Mouse (Mus musculus): ENCODE measurements around the gene Hcrtr1.

Hcrtr1 gene

DNA sequence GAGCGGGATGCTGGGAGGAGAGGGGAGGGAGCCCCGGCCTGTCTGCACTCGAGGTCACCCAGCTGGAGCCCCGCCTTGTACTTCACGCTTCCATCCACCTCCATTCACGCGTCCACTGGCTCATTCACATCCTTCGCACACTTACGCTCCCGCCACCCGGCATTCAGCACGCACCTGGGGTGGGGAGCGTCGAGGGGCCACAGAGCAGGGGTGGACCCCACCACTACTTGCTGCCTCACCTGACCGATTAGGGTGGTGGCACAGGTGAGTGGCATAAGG lies at the start of gene Hcrtr1:
Gene Hcrtr1, minus strand, starts transcription at position 146 of the 279 bp plus-strand sequence.
- DNase-seq: no peak

DNA sequence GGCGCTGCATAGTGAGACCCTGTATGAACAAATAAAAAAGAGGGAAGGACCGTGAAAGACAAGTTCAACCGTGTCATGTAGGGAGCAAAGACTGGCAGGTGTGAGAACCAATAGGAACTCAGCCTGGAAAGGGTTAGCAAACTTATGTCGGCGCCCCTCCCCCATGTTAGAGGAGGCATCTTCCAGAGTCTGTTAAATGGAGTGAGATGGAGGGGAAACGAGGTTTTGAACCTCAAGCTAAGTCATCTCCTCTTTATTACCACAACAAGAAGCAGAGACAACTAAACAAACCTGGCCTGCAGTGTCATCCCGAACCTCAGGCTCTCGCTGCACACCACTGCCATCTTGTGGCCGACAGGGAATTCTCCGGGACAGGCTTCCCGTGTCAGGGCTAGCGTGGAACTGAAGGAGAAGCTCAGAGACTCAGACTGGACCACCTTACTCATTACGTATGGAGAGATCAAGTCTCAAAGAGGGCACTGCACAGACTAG lies 49.7 kb upstream of the Hcrtr1 start:
- peak; percentile 87 for DNase-seq

DNA sequence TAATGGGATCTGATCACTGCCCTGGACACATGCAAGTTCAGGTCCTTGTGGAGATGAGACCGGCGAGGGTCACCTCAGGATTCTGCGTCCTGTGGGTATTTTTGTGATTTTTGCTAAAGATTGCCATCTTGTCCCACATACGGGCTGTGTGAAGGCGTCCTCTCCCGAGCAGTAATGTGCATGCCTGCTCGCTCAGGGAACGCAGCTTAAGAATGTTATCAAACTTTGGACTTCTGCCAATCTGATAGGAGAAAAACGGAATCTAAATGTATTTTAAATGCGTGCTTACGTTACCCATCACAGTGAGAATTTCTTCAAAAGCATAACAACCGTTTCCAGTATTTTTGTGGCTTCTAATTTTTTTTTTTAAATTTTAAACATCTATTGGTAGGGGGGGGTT lies 47.7 kb upstream of the Hcrtr1 start:
- DNase-seq: no peak

DNA sequence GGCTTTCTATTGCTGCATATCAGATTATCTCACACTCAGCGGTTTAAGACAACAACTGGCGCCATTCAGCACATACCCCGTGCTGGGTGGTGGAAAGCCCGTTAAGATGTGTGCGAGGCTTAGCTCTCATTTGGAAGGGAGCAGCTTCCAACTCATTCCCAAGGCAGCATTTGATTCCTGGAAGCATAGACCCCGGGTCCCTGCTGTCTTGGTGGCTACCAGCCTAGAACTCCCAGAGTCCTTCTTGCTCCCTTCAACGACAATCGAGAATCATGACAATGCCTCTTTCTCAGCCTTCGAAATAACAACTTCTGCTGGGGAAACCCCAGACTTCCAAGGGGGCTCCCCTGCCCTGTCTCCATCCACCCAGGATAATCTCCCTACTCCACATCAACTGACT lies 47.3 kb upstream of the Hcrtr1 start:
- no peak for DNase-seq

DNA sequence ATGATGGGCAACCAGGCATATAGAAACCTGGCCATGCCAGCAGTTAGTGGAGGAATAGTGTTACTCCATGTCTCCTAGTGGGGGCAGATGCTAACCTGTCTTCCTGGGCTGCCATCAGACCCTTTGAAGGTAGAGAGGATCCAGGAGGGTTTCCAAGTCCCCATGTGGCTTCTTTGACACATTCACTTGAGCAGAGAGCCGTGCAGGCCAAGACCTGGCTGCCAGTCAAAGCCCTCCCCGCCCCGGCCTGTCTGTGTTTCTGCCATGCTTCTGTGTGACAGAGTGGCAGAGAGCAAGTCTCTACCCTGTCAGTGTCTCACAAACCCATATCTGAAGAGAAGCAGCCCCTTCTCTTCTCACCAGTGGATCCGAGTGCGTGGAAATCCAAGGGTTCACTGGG lies 44.7 kb upstream of the Hcrtr1 start:
- DNase-seq: no peak

DNA sequence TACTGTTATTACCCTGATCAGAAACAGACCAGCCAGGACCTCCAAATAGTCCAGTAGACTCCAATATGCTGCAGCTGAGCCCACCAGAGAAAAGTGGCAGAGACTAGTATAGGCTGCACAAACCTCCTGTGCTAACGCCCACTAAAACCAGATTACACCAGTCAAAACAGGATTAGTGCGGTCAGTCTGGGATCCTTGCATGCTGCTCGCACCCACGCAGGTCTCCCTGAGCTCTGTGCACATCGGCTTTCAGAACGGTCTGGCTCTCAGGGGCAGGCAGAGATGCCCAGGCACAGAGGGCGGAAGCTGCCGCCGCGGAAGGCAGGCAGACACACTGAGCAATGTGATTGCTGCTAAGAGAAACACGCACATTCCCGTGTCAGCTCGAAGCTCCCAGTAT lies 43.9 kb upstream of the Hcrtr1 start:
- DNase-seq: no peak

DNA sequence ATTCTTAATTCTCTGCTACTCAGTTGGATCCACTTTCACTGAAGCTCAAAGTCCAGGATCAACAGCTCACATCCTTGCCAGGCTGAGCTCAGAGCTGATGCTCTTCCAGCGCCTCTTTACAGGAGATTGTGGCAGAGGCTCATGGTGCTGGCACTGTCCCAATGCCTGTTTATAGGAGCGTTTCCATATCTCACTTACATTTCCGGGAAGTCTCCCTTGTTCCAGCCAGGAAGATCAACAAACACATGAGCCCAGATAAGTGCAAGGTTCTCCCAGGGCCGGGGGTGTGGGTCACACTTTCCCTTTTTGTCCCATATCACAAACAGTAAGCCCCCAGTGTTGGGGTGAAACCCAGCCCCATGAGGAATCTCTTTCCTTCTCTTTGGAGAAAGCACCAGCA lies 42.7 kb upstream of the Hcrtr1 start:
- no peak for DNase-seq

DNA sequence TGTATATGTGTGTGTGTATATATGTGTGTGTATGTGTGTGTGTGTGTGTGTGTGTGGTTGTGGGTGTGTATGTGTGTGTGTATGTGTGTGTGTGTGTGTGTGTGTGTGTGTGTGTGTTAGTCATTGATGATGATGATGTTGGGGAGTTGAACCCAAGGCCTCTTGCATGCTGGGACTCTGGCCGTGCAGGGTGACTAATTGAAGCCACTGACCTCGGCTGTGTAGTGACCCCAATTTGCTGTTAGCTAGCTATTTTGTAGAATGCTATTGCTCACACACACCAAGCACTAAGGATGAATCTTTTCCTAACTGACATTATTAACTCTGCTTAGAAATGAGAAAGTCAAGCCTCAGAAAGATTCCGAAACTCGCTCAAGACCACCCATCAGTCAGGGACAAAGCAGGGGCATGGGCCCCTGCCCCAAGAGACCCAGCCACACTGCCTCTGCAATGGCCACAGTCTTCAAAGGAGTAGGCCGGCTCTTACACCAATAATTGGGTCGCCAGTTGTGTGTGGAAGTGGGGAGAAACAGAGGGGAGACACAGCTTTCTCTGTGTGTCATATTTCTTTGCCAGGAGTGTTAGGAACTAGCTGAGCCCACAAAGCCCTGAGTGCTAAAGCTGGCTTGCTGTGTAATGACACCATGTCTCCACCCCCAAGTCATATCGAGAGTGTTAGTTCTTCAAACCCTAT lies 41.9 kb upstream of the Hcrtr1 start:
- no peak for DNase-seq

DNA sequence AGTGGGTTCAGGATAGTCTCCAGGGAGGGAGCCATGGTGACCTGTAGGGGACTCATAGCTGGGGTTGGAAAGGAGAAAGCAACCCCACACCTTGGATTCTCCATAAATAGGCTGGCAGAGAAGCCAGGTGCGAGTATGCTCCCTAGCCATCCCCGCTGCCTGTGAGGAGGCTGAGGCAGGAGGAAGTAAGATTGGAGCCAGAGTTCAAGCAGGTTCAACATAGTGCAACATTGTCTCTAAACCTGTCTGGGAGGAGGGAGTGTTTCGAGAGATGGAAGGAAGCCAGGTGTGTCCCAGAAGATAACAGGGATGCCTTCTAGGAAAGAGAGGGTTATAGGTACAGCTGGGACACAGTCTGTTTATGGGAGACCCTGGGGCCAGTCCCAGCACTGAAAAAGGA lies 40.7 kb upstream of the Hcrtr1 start:
- DNase-seq: no peak

DNA sequence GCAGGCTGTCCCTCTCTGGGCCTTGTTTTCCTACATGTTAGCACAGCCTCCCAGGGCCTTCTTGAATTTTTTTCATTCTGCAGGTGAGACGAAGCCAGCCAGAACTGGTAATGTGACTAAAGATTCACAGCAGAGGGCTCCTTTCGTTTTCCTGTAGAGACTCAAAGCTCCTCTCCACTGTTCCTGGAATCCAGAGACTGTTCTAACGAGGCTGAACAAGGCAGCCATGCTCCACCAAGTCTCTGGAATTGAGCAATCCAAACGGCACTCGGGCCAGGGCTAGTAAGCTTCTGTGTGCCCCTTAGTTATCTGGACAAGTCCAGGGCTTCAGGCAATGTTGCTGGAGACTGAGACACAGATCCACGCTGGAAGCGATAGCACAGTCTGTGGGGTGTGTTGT lies 38.4 kb upstream of the Hcrtr1 start:
- DNase-seq: peak; percentile 48

DNA sequence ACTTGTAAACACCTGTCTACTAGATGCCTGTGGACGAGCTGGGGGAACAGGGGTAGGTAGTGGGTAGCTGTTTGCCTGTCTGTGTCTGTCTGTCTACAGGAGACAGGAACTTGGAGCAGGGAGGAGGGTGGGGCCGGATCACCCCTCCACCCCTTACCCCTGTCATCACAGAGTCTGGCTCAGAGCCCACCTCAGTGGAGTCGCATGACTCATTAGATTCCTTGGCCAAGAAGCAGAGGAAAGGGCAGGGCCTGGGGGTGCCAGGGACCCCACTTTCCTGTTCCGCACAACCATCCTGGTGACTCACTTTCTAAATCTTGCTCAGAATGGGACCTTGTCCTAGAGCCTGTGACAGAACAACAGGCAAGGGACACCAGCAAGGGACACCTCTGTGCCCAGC lies 37.9 kb upstream of the Hcrtr1 start:
- DNase-seq: peak; percentile 65

DNA sequence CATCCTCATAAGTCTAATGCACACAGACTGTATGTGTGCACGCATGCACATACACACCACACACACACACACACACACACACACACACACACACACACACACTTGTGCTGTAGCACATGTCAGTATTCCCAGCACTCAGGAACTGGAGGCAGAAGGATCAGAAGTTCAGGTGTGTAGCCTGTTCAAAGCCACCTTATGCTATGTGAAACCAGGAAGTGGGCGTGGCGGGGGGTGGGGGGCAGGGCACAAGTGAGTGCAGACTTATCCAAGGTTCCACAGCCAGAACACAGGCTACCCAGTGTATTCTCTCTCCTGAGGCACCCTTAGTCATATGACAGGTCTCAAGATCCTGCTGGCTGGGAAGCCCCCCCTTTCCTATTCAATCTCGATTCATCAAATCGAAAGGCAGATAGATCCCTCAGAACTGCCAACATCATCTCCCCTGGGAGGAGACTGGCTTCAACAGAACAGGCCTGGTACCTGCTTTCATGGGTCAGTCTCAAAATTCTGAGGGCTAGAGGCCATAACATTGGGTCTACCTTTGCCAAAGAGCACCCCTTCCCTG lies 37.1 kb upstream of the Hcrtr1 start:
- DNase-seq: no peak

DNA sequence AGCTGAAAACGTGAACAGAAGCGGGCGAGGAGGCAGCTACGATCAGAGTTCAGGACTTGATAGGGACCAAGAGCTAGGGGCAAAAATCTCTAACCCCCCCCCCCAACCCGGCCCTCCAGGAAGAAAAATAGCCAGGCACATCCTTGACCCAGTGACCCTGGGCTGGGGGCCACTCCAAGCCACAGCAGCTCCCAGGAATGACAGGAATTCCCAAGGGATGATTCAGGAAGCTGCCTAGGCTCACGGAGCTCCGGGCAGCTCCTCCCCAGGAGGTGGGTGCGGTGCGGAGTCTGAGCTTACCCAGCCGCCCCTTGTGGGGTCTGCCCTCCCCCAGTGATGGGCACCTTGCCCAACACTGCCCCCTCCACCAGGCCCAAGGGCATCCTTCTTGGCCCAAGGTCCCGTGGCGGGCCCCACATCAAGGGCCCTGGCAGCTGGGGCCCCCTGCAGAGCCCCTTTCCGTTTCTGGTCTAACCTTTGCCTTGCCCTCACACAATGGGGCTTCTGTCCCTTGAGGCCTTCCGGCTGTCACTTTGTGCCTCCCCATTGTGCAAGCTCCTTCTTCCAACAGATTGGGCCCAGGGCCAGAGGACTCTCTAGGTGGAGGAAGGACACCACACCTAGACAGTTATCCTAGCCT lies 36.0 kb upstream of the Hcrtr1 start, which contains the start of gene Tinagl1:
Gene Tinagl1, minus strand, starts transcription at position 51 of the 640 bp plus-strand sequence.
- DNase-seq: peak; percentile 66

DNA sequence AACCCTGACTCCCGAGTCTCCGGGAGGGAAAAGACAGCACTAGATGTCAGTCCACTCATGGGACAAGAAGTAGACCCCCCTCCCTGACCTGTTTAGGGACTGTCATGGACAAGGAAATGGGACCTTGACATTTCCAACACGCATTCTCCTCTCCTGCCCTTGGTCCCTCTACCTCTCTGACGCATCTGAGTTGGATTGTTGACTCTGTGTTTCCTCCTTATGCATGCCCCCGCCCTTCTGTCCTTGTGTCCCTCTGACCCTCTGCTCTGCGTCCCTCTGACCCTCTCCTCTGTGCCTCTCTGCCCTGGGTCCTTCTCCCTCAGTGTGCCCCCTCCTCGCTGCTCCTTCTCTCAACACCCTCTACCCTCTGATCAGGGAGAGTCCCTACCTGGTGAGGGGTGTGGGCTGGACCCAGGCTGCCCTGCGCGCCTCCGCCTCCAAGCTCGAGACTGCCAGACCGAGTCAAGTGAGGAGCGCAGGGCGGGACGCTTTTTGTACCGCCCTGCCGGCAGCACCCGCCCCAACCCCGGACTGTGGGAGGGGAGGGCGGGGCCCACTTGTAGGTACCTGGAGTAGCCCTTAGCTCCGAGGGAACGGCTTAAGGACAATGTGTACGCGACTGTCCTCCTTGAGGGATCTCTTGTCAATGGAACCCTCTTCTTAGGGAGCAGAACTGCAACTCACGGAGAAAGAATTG lies 35.3 kb upstream of the Hcrtr1 start:
- peak; percentile 89 for DNase-seq

DNA sequence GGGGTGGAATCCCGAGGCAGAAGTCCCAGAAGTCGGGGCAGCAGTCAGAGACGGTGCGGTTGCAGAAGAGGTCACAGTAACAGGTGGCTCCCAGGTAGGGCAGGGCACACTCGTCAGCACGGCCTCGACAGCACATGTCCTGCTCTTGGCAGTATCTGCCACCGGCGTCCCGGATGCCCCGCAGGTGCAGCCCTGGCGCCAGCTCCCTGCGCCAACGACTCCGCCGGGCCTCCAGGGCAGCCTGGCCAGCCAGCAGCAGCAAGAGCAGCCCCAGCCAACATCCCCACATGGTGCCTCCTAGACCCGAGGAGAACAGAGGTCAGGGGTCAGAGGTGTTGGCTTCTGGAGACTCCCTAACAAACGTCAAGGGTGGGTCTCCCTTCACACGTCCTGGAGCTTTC lies 34.8 kb upstream of the Hcrtr1 start:
- DNase-seq: peak; percentile 57

DNA sequence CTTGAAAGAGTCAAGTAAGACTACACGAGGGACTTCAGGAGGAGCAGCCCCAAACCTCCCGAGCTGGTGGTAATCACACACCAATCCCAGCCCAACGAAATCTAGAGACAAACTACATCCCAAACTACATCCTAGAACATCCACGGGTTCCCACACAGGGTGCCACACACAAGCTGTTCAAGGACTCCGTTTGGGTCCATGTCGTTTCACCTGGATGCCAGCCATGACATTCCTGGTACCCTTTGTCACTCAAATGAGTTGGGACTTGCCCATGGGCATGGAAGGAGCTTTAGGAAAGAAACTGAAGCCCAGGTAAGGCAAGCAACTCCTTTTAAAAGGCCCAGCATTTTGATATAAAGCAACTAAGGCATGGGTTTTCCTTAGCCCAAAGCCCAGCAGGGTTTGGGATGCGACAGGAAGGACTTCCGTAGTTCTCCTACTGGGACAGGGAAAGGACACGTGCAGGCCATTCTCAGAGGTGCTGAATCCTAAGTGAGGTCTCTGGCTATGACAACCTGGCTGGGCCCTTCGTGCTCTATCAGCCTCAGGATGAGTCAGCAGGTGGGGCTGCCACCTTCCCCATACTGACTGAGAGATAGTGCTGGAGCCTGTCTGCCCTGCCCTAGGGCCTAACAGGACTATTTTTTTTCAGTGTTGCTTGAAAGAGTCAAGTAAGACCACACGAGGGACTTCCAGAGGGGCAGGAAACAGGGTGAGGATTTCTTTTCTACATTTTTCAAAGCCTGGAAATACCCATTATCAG lies 34.1 kb upstream of the Hcrtr1 start:
- peak; percentile 48 for DNase-seq

DNA sequence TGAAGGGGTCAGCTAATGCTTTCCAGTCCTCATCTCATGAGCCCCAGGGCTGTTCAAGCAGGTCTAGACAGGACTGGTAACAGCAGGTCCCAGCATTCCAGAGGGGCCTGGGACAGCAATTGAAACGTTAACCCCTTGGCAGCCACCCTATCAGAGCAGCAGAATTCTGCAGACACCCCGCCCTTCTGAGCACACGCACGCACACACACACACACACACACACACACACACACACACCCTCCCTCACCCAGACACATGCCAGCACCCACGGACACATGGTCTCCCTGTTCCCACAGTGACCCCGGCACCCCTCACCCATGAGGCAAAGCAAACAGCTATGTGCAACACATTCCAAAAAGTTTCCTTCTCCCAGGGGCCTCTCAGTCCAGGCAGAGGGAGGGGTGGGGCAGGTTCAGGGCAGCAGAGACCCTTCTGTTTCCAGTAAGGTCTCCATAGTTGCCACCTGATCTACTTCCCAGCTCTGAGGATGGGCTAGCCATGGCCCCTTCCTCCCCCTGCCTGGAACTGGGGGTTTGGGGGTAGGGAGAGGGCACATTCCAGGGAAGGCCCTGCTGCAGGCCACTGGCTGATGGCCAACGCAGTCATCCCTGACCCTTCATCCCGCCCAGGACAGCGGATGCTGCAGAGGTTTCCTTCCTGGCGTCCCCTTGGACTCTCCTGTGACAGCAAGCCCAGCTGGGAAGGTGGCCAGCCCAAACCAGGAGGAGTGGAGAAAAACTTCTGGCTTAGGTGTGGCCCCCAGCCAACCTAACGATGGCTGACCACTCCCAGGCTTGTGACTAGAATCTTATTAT lies 33.0 kb upstream of the Hcrtr1 start:
- DNase-seq: peak; percentile 91

DNA sequence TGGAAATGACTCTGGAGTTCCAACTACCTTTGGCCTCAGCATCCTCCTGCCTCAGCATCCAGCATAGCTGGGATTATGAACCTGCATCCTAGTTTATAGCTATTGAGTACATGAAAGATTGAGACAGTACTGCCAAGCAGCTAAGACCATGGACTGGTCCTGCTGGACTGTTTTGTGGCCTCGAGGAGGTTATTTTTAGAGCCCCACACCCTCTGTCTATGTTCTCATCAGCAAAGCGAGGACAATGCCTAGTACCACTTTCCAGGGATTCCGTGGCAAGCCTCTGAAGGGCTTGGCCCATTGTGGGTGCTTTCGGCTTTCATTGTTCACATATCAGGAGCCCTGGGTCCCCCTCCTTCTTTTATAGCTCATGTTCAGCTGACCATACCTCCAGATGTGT lies 31.2 kb upstream of the Hcrtr1 start:
- no peak for DNase-seq

DNA sequence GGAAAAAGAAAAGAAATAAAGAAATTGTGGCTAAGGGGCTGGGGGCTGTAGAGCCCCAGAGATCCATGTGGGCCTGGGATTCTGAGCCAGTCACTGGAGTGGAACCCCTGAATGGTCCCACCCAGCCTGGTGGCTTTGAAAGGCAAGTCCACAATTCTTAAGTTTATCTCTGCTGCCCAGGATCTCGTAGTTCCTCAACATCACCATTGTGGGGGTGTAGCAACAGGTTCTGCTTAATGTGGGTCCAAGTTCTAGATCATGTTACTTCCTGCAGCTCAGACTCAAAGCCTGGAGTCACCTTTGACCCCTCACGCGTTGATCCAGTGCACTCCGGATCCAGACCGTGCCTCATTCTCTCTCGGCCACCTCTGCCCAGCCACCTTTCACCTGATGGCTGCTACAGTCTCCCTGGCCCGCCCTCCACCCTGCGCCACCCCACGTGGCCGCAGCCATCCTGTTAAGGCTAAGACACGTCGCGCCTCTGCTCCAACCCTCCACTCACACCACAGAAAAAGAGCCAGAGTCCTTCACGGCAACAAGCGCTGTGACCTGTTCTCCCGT lies 30.3 kb upstream of the Hcrtr1 start:
- peak; percentile 56 for DNase-seq

DNA sequence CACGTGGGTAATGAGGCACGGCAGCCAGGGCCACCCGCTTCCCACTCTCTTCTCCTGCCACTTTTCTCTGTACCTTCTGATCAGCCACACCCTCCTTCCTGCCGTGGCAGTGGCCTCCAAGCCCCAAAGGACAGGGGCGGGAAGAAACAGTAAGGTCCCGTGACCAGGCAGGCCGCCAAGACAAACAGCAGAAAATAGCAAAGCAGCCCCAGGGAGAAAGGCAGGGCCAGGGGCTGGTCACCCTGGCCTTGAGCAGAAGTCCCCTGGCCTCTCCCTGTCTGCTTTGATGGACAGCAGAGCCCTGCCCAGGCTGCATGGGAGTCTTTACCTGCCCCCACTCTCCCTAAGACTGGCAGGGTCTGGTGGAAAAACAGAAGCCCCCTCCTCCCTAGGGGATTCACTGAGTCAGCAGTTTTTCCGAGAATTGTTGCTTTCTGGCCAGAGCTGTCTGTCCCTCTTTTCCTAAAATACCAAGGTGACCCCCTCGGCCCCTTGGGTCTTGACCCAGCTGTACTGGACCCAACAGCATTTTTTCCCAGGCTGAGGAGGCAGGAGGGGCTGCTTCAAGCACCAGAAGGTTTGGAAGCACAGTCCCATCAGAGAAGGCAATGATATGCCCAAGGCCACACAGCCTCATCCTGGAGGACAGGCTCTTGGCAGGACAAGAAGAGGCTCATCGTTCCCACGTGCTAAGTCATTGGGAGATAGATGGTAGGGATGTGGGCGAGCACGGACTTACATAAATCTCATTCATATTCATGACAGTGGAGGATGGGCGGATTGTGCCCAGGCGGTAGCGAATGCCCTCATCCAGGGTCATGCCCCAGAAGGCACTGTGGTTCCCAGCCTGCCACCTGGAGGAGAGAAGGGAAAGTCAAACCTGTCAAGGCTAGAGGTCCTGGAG lies 29.4 kb upstream of the Hcrtr1 start:
- peak; percentile 94 for DNase-seq

DNA sequence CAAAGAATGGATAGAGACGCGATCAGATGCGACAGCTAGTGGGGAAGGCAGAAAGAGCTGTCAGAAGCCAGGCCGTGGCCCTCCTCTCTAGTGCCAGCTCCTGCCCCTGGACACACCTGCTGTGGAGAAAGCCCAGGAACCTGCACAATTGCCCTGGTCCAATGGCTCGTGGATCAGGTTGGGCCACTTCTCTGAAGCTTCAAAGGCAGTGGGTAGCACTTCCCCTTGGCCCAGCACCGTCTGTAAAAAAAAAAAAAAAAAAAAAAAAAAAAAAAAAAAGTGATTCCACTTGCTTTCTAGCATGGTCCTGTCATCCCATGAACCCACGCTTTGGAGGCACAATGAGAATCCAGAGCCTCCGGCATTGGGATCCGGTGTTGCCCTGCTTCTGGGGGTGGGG lies 28.7 kb upstream of the Hcrtr1 start:
- no peak for DNase-seq
